Mouse (Mus musculus): Measurements from ENCODE around the gene Racgap1. TPM values are rescaled to one million over a fixed set of nuclear protein-coding genes. Genes with fewer than 3 reads are reported as not detected.

The Racgap1 gene
- polyA plus RNA-seq, 1 experiment from 2014 or later = 105 TPM

DNA sequence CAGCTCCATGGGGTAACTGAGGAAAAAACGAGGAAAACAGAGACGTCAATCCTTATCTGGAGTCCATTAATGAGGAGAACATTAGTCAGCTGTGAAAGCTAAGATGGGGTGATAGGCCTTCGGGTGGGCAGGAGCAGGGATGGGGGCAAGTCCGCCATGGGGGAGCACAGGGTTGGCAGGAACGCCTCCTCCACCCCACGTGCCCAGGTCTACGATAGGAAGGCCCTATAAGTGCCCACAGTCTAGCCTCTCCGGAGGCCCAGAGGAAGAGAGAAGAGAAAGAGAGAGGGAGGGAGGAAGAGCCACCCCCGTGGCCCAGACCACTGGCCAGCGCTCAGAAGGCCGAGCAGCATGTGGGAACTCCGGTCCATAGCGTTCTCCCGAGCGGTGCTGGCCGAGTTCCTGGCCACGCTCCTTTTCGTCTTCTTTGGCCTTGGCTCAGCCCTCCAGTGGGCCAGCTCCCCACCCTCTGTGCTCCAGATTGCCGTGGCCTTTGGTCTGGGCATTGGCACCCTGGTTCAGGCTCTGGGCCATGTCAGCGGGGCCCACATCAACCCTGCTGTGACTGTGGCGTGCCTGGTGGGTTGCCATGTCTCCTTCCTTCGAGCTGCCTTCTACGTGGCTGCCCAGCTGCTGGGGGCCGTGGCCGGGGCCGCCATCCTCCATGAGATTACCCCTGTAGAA, 72.5 kb downstream of the Racgap1 start, which contains the start of gene Aqp2:
Gene Aqp2 (plus strand): TSS at position 254 of the 684 bp plus-strand sequence.
- Histone ChIP-seq H3K27me3 (peaks cover 56% of the 10 kb centered on the region), H3K9me3 (no peaks in the 10 kb centered on the region), H3K4me2 (no peak within 1 kb of the TSS), H3K4me3 (no peak within 1 kb of the TSS), H3K9ac (no peak within 1 kb of the TSS), H3K4me1 (peaks cover 8% of the 10 kb centered on the region), H3K27ac (no peak within 1 kb of the TSS), H3K36me3 (no peaks in the 10 kb centered on the region)
- WGBS = 82% methylated on average over 26 of the region's 26 CpGs
- ATAC-seq (ENCODE audit: insufficient number of reproducible peaks, low FRiP score, low TSS enrichment, low read depth) = no peak

Other genes starting within 250 kb of the Racgap1 start
- gene Nckap5l, start 193.9 kb downstream of the Racgap1 start, polyA plus RNA-seq (2015; fragmentation: Nextera tagmentation; extraction: Ambion mirVana) = 10.5 and 12.3 TPM in 2 replicates
- 12.7 and 15.1 TPM in 2 replicates for gene Bcdin3d, start 176.9 kb downstream of the Racgap1 start, polyA plus RNA-seq (2015; fragmentation: Nextera tagmentation; extraction: Ambion mirVana)
- 0.17 and 0.25 TPM in 2 replicates for gene Faim2, start 123.5 kb downstream of the Racgap1 start, polyA plus RNA-seq (2015; fragmentation: Nextera tagmentation; extraction: Ambion mirVana)
- gene Aqp2, start 72.6 kb downstream of the Racgap1 start, polyA plus RNA-seq (2015; fragmentation: Nextera tagmentation; extraction: Ambion mirVana) = not detected in 2 replicates
- 0.12 TPM in 1 of 2 replicates, not detected in the other for gene Aqp5, start 60.9 kb downstream of the Racgap1 start, polyA plus RNA-seq (2015; fragmentation: Nextera tagmentation; extraction: Ambion mirVana)
- not detected in 2 replicates for gene Aqp6, start 50.3 kb downstream of the Racgap1 start, polyA plus RNA-seq (2015; fragmentation: Nextera tagmentation; extraction: Ambion mirVana)
- 1.2 and 2.2 TPM in 2 replicates for gene Asic1, start 18.7 kb upstream of the Racgap1 start, polyA plus RNA-seq (2015; fragmentation: Nextera tagmentation; extraction: Ambion mirVana)
- 25.0 and 29.9 TPM in 2 replicates for gene Smarcd1, start 50.5 kb upstream of the Racgap1 start, polyA plus RNA-seq (2015; fragmentation: Nextera tagmentation; extraction: Ambion mirVana)
- not detected in 2 replicates for gene Gm17349, start 53.8 kb upstream of the Racgap1 start, polyA plus RNA-seq (2015; fragmentation: Nextera tagmentation; extraction: Ambion mirVana)
- 0.42 and 4.3 TPM in 2 replicates for gene Gpd1, start 65.9 kb upstream of the Racgap1 start, polyA plus RNA-seq (2015; fragmentation: Nextera tagmentation; extraction: Ambion mirVana)
- 162 and 175 TPM in 2 replicates for gene Cox14, start 74.0 kb upstream of the Racgap1 start, polyA plus RNA-seq (2015; fragmentation: Nextera tagmentation; extraction: Ambion mirVana)
- 83.6 and 84.8 TPM in 2 replicates for gene Cers5, start 121.2 kb upstream of the Racgap1 start, polyA plus RNA-seq (2015; fragmentation: Nextera tagmentation; extraction: Ambion mirVana)
- gene Lima1, start 223.8 kb upstream of the Racgap1 start, polyA plus RNA-seq (2015; fragmentation: Nextera tagmentation; extraction: Ambion mirVana) = 90.2 and 91.6 TPM in 2 replicates

Data from limb, embryonic 15.5 days (tissue).